Mouse (Mus musculus) heart, adult 9 months (tissue): ENCODE results near the gene Olfr623.

Experiments
- DNase-seq, 2 experiments: peaks; one replicate each; pipeline ENCODE4 v3.0.0; 2022; ENCODE audit warnings: low spot score in 2 of 2

Gene Olfr623

GRCm38 (mm10) chr7:103663598-103663997, at the start of gene Olfr623:
TSS of gene Olfr623 (minus strand) at chr7:103663698.
- DNase-seq, result no peak

- DNase-seq, result no peak
These were observed 48.5 kb upstream of the Olfr623 start for GRCm38 (mm10) chr7:103712024-103712423.

GRCm38 (mm10) chr7:103699469-103699868, 36.0 kb upstream of the Olfr623 start:
- DNase-seq, result no peak

- no peak for DNase-seq
These were observed 18.9 kb upstream of the Olfr623 start, which contains the start of gene Olfr625-ps1 for GRCm38 (mm10) chr7:103682420-103682819. TSS of gene Olfr625-ps1 (plus strand) at chr7:103682720.

- DNase-seq, result no peak
These were observed 7.6 kb upstream of the Olfr623 start, which contains the start of gene Olfr624 for GRCm38 (mm10) chr7:103671091-103671490. TSS of gene Olfr624 (minus strand) at chr7:103671191.

- DNase-seq, result no peak
These were observed 19.4 kb downstream of the Olfr623 start for GRCm38 (mm10) chr7:103644070-103644469.

- no peak for DNase-seq
These were observed 20.9 kb downstream of the Olfr623 start, which contains the start of gene Olfr622 for GRCm38 (mm10) chr7:103642602-103643001. TSS of gene Olfr622 (minus strand) at chr7:103642702.

- no peak for DNase-seq
These were observed 26.7 kb downstream of the Olfr623 start for GRCm38 (mm10) chr7:103636795-103637194.

GRCm38 (mm10) chr7:103612434-103612833, 51.1 kb downstream of the Olfr623 start, which contains the start of gene Olfr620:
TSS of gene Olfr620 (minus strand) at chr7:103612534.
- DNase-seq, result no peak
